Mouse (Mus musculus): ENCODE data around the gene Bmpr1b. TPM values are rescaled to one million over a fixed set of nuclear protein-coding genes. Genes with fewer than 3 reads are reported as not detected.

Bmpr1b gene
- polyA plus RNA-seq, 1 experiment = 0.25 TPM

- no peaks in the 10 kb centered on the region for H3K9me3 ChIP-seq (replicated peaks; ENCODE audit: control insufficient read depth, insufficient read depth, low read length, poor library complexity, severe bottlenecking)
- no peaks in the 10 kb centered on the region for H3K4me1 ChIP-seq (ENCODE audit: control insufficient read depth, insufficient read depth, low read length)
- no peaks in the 10 kb centered on the region for H3K36me3 ChIP-seq (ENCODE audit: control insufficient read depth, insufficient read depth, low read length, poor library complexity, severe bottlenecking)
- TF ChIP-seq POLR2A (IDR thresholded peaks at IDR 0.05; ENCODE audit: insufficient read depth, low read length) = no peak
- no peak for TF ChIP-seq CTCF (IDR thresholded peaks at IDR 0.05; ENCODE audit: low read depth, low read length)
- TF ChIP-seq EP300 (IDR thresholded peaks at IDR 0.05; ENCODE audit: insufficient read depth, low read depth, low read length) = no peak
- H3K27me3 ChIP-seq (ENCODE audit: control insufficient read depth, insufficient read depth, low read length, poor library complexity, severe bottlenecking) = no peaks in the 10 kb centered on the region
- H3K4me3 ChIP-seq (ENCODE audit: low read depth, low read length) = no peak overlapping the region
- no peak overlapping the region for H3K9ac ChIP-seq (ENCODE audit: low read depth, poor library complexity, severe bottlenecking)
- H3K27ac ChIP-seq (ENCODE audit: insufficient read depth, low read length) = no peak overlapping the region
These were observed 56.0 kb downstream of the Bmpr1b start for GRCm38 (mm10) chr3:142113208-142113607.

- Histone ChIP-seq H3K9ac (ENCODE audit: low read depth, poor library complexity, severe bottlenecking) (no peak overlapping the region), H3K4me3 (ENCODE audit: low read depth, low read length) (no peak overlapping the region), H3K9me3 (replicated peaks; ENCODE audit: control insufficient read depth, insufficient read depth, low read length, poor library complexity, severe bottlenecking) (0 out of 2 replicates have a peak, but pooled peaks cover 2% of the 10 kb centered on the region), H3K27me3 (ENCODE audit: control insufficient read depth, insufficient read depth, low read length, poor library complexity, severe bottlenecking) (no peaks in the 10 kb centered on the region), H3K36me3 (ENCODE audit: control insufficient read depth, insufficient read depth, low read length, poor library complexity, severe bottlenecking) (no peaks in the 10 kb centered on the region), H3K4me1 (ENCODE audit: control insufficient read depth, insufficient read depth, low read length) (no peaks in the 10 kb centered on the region), H3K27ac (ENCODE audit: insufficient read depth, low read length) (no peak overlapping the region)
- TF ChIP-seq POLR2A (IDR thresholded peaks at IDR 0.05; ENCODE audit: insufficient read depth, low read length) = no peak
- no peak for TF ChIP-seq CTCF (IDR thresholded peaks at IDR 0.05; ENCODE audit: low read depth, low read length)
- no peak for TF ChIP-seq EP300 (IDR thresholded peaks at IDR 0.05; ENCODE audit: insufficient read depth, low read depth, low read length)
These were observed 63.0 kb downstream of the Bmpr1b start for GRCm38 (mm10) chr3:142106227-142106626.

- H3K4me3 ChIP-seq (ENCODE audit: low read depth, low read length) = no peak overlapping the region
- no peaks in the 10 kb centered on the region for H3K4me1 ChIP-seq (ENCODE audit: control insufficient read depth, insufficient read depth, low read length)
- H3K27me3 ChIP-seq (ENCODE audit: control insufficient read depth, insufficient read depth, low read length, poor library complexity, severe bottlenecking) = no peaks in the 10 kb centered on the region
- TF ChIP-seq POLR2A (IDR thresholded peaks at IDR 0.05; ENCODE audit: insufficient read depth, low read length) = no peak
- no peak for TF ChIP-seq EP300 (IDR thresholded peaks at IDR 0.05; ENCODE audit: insufficient read depth, low read depth, low read length)
- TF ChIP-seq CTCF (IDR thresholded peaks at IDR 0.05; ENCODE audit: low read depth, low read length) = no peak
- H3K9ac ChIP-seq (ENCODE audit: low read depth, poor library complexity, severe bottlenecking) = no peak overlapping the region
- no peaks in the 10 kb centered on the region for H3K36me3 ChIP-seq (ENCODE audit: control insufficient read depth, insufficient read depth, low read length, poor library complexity, severe bottlenecking)
- 0 out of 2 replicates have a peak, but pooled peaks cover 2% of the 10 kb centered on the region for H3K9me3 ChIP-seq (replicated peaks; ENCODE audit: control insufficient read depth, insufficient read depth, low read length, poor library complexity, severe bottlenecking)
- H3K27ac ChIP-seq (ENCODE audit: insufficient read depth, low read length) = no peak overlapping the region
These were observed 65.0 kb downstream of the Bmpr1b start for GRCm38 (mm10) chr3:142104027-142104805.

GRCm38 (mm10) chr3:142103622-142104021 is 65.6 kb downstream of the Bmpr1b start:
- no peaks in the 10 kb centered on the region for H3K4me1 ChIP-seq (ENCODE audit: control insufficient read depth, insufficient read depth, low read length)
- no peak overlapping the region for H3K27ac ChIP-seq (ENCODE audit: insufficient read depth, low read length)

GRCm38 (mm10) chr3:142099151-142099550 is 70.1 kb downstream of the Bmpr1b start:
- H3K4me3 ChIP-seq (ENCODE audit: low read depth, low read length) = no peak overlapping the region
- H3K27me3 ChIP-seq (ENCODE audit: control insufficient read depth, insufficient read depth, low read length, poor library complexity, severe bottlenecking) = no peaks in the 10 kb centered on the region
- no peaks in the 10 kb centered on the region for H3K4me1 ChIP-seq (ENCODE audit: control insufficient read depth, insufficient read depth, low read length)
- H3K27ac ChIP-seq (ENCODE audit: insufficient read depth, low read length) = no peak overlapping the region
- no peak overlapping the region for H3K9ac ChIP-seq (ENCODE audit: low read depth, poor library complexity, severe bottlenecking)
- no peak for TF ChIP-seq POLR2A (IDR thresholded peaks at IDR 0.05; ENCODE audit: insufficient read depth, low read length)
- TF ChIP-seq EP300 (IDR thresholded peaks at IDR 0.05; ENCODE audit: insufficient read depth, low read depth, low read length) = no peak
- TF ChIP-seq CTCF (IDR thresholded peaks at IDR 0.05; ENCODE audit: low read depth, low read length) = no peak
- 0 out of 2 replicates have a peak, but pooled peaks cover 2% of the 10 kb centered on the region for H3K9me3 ChIP-seq (replicated peaks; ENCODE audit: control insufficient read depth, insufficient read depth, low read length, poor library complexity, severe bottlenecking)
- H3K36me3 ChIP-seq (ENCODE audit: control insufficient read depth, insufficient read depth, low read length, poor library complexity, severe bottlenecking) = no peaks in the 10 kb centered on the region

More at GRCm38 (mm10) chr3:142103622-142104021, 65.6 kb downstream of the Bmpr1b start:
- Histone ChIP-seq H3K27me3 (ENCODE audit: control insufficient read depth, insufficient read depth, low read length, poor library complexity, severe bottlenecking) (no peaks in the 10 kb centered on the region), H3K9me3 (replicated peaks; ENCODE audit: control insufficient read depth, insufficient read depth, low read length, poor library complexity, severe bottlenecking) (0 out of 2 replicates have a peak, but pooled peaks cover 2% of the 10 kb centered on the region), H3K36me3 (ENCODE audit: control insufficient read depth, insufficient read depth, low read length, poor library complexity, severe bottlenecking) (no peaks in the 10 kb centered on the region), H3K9ac (ENCODE audit: low read depth, poor library complexity, severe bottlenecking) (no peak overlapping the region), H3K4me3 (ENCODE audit: low read depth, low read length) (no peak overlapping the region)
- TF ChIP-seq CTCF (IDR thresholded peaks at IDR 0.05; ENCODE audit: low read depth, low read length) = no peak
- TF ChIP-seq EP300 (IDR thresholded peaks at IDR 0.05; ENCODE audit: insufficient read depth, low read depth, low read length) = no peak
- no peak for TF ChIP-seq POLR2A (IDR thresholded peaks at IDR 0.05; ENCODE audit: insufficient read depth, low read length)

GRCm38 (mm10) chr3:142094049-142094448 is 75.2 kb downstream of the Bmpr1b start:
- no peak overlapping the region for H3K27ac ChIP-seq (ENCODE audit: insufficient read depth, low read length)
- no peak overlapping the region for H3K9ac ChIP-seq (ENCODE audit: low read depth, poor library complexity, severe bottlenecking)
- no peaks in the 10 kb centered on the region for H3K36me3 ChIP-seq (ENCODE audit: control insufficient read depth, insufficient read depth, low read length, poor library complexity, severe bottlenecking)
- H3K9me3 ChIP-seq (replicated peaks; ENCODE audit: control insufficient read depth, insufficient read depth, low read length, poor library complexity, severe bottlenecking) = no peaks in the 10 kb centered on the region
- no peaks in the 10 kb centered on the region for H3K4me1 ChIP-seq (ENCODE audit: control insufficient read depth, insufficient read depth, low read length)
- no peak overlapping the region for H3K4me3 ChIP-seq (ENCODE audit: low read depth, low read length)
- TF ChIP-seq POLR2A (IDR thresholded peaks at IDR 0.05; ENCODE audit: insufficient read depth, low read length) = no peak
- TF ChIP-seq CTCF (IDR thresholded peaks at IDR 0.05; ENCODE audit: low read depth, low read length) = no peak
- no peak for TF ChIP-seq EP300 (IDR thresholded peaks at IDR 0.05; ENCODE audit: insufficient read depth, low read depth, low read length)
- no peaks in the 10 kb centered on the region for H3K27me3 ChIP-seq (ENCODE audit: control insufficient read depth, insufficient read depth, low read length, poor library complexity, severe bottlenecking)

Data from ES-Bruce4 (cell line).